Mouse (Mus musculus) myocyte (in vitro differentiated cells): ENCODE measurements around the gene Fkbpl.

Source experiments
- MAX ChIP-seq: IDR thresholded peaks from one replicate; pipeline ENCODE4 v1.6.1; 2011; ENCODE audit warnings: low read depth, mild to moderate bottlenecking, control low read depth
- POLR2A ChIP-seq: IDR thresholded peaks from one replicate; pipeline ENCODE4 v1.6.1; 2011; ENCODE audit warnings: low read depth, mild to moderate bottlenecking, control low read depth, moderate library complexity; ENCODE audit not compliant: insufficient read length
- SRF ChIP-seq: IDR thresholded peaks from one replicate; pipeline ENCODE4 v1.6.1; 2011; ENCODE audit warnings: low read depth; ENCODE audit not compliant: control insufficient read depth, insufficient read length
- TCF12 ChIP-seq: IDR thresholded peaks from one replicate; pipeline ENCODE4 v1.6.1; 2011; ENCODE audit warnings: mild to moderate bottlenecking, control low read depth; ENCODE audit not compliant: poor library complexity, insufficient read depth, severe bottlenecking

DNA sequence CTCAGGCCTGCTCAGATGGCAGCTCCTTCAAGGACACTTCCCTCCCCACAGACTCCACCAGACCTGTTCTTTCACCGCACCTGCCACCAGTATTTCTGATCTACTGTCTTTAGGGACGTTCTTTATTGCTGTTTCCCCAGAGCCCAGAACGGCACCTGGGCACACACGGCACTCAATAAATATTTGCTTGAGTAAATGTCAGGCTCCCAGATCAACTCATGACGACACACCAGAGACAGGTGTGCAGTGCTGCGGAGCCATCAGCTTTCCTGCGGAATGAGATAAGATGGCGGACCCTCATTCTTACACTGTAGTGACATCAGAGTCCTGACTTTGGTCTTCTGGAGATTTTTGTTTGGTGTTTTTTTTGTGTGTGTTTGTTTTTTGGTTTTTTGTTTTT lies 23.6 kb upstream of the Fkbpl start:
- no peak for TF ChIP-seq SRF
- no peak for TF ChIP-seq MAX
- TF ChIP-seq TCF12, result no peak
- no peak for TF ChIP-seq POLR2A
